ENCODE assay signal across 3 mouse cellular contexts in the genomic region with DNA sequence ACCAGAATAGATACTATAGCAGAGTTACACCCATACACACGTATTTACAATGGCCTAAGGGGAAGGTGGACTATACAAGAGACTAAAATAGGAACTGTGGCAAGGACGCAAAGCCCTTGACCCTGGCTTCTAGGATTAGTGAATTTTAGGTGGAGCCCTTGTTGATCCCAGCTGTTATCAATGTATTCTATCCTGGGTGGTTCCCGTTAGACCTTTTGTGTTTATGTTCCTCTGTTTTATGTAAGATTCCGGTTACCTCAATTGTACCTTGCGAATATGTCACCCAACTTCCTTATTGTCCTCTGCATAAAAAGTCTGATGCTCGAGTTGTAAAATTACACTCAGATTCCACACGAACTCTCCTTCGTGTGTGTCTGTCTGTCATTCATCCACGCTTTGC. TPM values are rescaled to one million over a fixed set of nuclear protein-coding genes. Genes with fewer than 3 reads are reported as not detected.
"Had no signal": no experiment of that assay in that cellular context is flagged by ENCODE, and none has a peak within 500 bp of the region (broad histone marks: within the 10 kb centered on the region; RNA-seq: fewer than 3 reads in every experiment).

No protein-coding gene starts in this region.

RNA-seq across cellular contexts. Expression of gene Spats1, which starts 19.4 kb away (rescaled TPM):
- total RNA-seq: gastrocnemius, adult 2 months; gastrocnemius, postnatal 25 days had no signal
- polyA plus RNA-seq: liver, postnatal 0 days had no signal
